Mouse (Mus musculus) embryonic facial prominence, embryonic 11.5 days (tissue): ENCODE measurements around the gene Brwd1. TPM values are rescaled to one million over a fixed set of nuclear protein-coding genes. Genes with fewer than 3 reads are reported as not detected.

Experiments
- ATAC-seq: fragments of 200-750 bp; cut with Nextera tagmentation; replicated peaks from 2 replicates; pipeline ENCODE4 v1.8.0; 2017; ENCODE audit warnings: low read depth; ENCODE audit not compliant: insufficient number of reproducible peaks, low FRiP score, low TSS enrichment
- DNase-seq: peaks from one replicate; pipeline ENCODE4 v3.0.0-alpha.2; 2015; ENCODE audit warnings: low spot score
- H3K27ac ChIP-seq: fragments of 300-500 bp; sonication (generic); replicated peaks from 2 replicates; pipeline ENCODE4 v1.5.1; 2014; ENCODE audit warnings: mild to moderate bottlenecking, low read depth, low read length, control low read depth
- H3K27me3 ChIP-seq: fragments of 300-500 bp; sonication (generic); 2 replicates; pipeline ENCODE4 v1.6.1; 2014; ENCODE audit warnings: mild to moderate bottlenecking, low read length, moderate library complexity, mixed read lengths; ENCODE audit not compliant: control insufficient read depth, insufficient read depth
- H3K36me3 ChIP-seq: fragments of 300-500 bp; sonication (generic); replicated peaks from 2 replicates; pipeline ENCODE4 v1.6.1; 2014; ENCODE audit warnings: low read depth, mild to moderate bottlenecking, low read length, moderate library complexity, mixed read lengths; ENCODE audit not compliant: control insufficient read depth, insufficient read depth
- H3K4me1 ChIP-seq: fragments of 300-500 bp; sonication (generic); 2 replicates; pipeline ENCODE4 v1.6.1; 2014; ENCODE audit warnings: low read length, mixed read lengths; ENCODE audit not compliant: control insufficient read depth, insufficient read depth
- H3K4me2 ChIP-seq: fragments of 300-500 bp; sonication (generic); 2 replicates; pipeline ENCODE4 v1.6.1; 2014; ENCODE audit warnings: low read depth, mild to moderate bottlenecking, control low read depth, low read length, moderate library complexity
- H3K4me3 ChIP-seq: fragments of 300-500 bp; sonication (generic); 2 replicates; pipeline ENCODE4 v1.5.1; 2014; ENCODE audit warnings: low read depth, low read length, control low read depth
- H3K9ac ChIP-seq: fragments of 300-500 bp; sonication (generic); replicated peaks from 2 replicates; pipeline ENCODE4 v1.6.1; 2014; ENCODE audit warnings: mild to moderate bottlenecking, control low read depth, low read length
- H3K9me3 ChIP-seq: fragments of 300-500 bp; sonication (generic); replicated peaks from 2 replicates; pipeline ENCODE4 v1.6.1; 2016; ENCODE audit warnings: mild to moderate bottlenecking, low read length, inconsistent platforms, mixed read lengths; ENCODE audit not compliant: control insufficient read depth
- WGBS: fragments of 180-500 bp; shearing (Covaris S2); extraction: QIAGEN DNeasy Blood & Tissue Kit; methylation state at CpG from one replicate; pipeline ENCODE4 v1.1.7; 2014; 5-methylcytosine and 5-hydroxymethylcytosine counted together
- polyA plus RNA-seq: library from polyadenylated mRNA; unstranded; fragments of >200 nt; fragmentation: Nextera tagmentation; extraction: Ambion mirVana; gene quantifications from 2 replicates; pipeline ENCODE4 v1.2.1, GENCODE M21; 2014

The Brwd1 gene
- polyA plus RNA-seq, 1 experiment from 2014 or later: 164 TPM

DNA sequence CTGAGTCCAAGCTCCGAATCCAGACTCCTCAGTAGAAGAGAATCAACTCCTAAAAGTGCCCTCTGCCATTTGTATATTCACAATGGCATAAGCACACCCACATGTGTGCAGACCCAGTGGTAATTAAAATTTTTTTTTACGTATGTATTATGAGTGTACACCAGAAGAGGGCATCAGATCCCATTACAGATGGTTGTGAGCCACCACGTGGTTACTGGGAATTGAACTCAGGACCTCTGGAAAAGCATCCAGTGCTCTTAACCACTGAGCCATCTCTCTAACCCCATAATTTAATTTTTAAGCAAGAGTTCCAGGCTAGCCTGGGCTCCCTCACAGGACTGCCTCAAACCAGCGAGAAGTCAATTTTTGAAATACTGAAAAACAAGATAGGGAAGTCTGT, 5.1 kb upstream of the Brwd1 start:
- ATAC-seq (no peak), DNase-seq (no peak)
- Histone ChIP-seq H3K9me3 (no peaks in the 10 kb centered on the region), H3K9ac (no peak overlapping the region), H3K4me3 (no peak overlapping the region), H3K27ac (no peak overlapping the region), H3K36me3 (no peaks in the 10 kb centered on the region), H3K4me1 (no peaks in the 10 kb centered on the region), H3K4me2 (no peak overlapping the region), H3K27me3 (no peaks in the 10 kb centered on the region)
- 78% methylated on average over 4 of the region's 4 CpGs for WGBS

DNA sequence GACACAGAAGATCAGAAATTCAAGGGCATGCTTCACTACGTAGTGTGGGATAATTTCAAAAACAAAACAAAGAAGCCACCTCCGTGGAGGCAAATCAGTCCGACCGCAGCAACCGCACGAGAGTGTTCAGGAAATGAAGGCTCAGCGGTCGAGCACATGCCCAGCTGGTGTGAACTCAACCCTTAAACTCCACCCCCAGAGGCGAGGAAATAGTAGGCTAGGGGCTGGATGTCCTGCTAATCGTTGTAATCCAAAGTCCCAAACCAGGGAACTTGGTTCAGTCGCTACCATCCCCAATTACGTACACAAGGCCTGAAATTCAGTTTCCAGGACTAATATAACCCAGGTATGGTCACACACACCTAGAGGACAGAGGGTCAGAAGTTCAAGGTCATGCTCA, 4.7 kb upstream of the Brwd1 start:
- Histone ChIP-seq H3K9me3 (no peaks in the 10 kb centered on the region), H3K4me1 (no peaks in the 10 kb centered on the region), H3K4me2 (no peak overlapping the region), H3K36me3 (no peaks in the 10 kb centered on the region), H3K9ac (no peak overlapping the region), H3K4me3 (no peak overlapping the region), H3K27ac (no peak overlapping the region), H3K27me3 (no peaks in the 10 kb centered on the region)
- DNase-seq: no peak
- no peak for ATAC-seq
- WGBS: 77% methylated on average over 12 of the region's 12 CpGs

GRCm38 (mm10) chr16:96085597-96085996, 3.3 kb upstream of the Brwd1 start:
- Histone ChIP-seq H3K4me2 (no peak overlapping the region; the same call in 1 of the 2 replicates), H3K36me3 (no peaks in the 10 kb centered on the region), H3K27me3 (no peaks in the 10 kb centered on the region), H3K27ac (no peak overlapping the region), H3K9me3 (no peaks in the 10 kb centered on the region), H3K4me3 (no peak overlapping the region), H3K4me1 (no peaks in the 10 kb centered on the region), H3K9ac (no peak overlapping the region)
- DNase-seq: no peak
- ATAC-seq: no peak

DNA sequence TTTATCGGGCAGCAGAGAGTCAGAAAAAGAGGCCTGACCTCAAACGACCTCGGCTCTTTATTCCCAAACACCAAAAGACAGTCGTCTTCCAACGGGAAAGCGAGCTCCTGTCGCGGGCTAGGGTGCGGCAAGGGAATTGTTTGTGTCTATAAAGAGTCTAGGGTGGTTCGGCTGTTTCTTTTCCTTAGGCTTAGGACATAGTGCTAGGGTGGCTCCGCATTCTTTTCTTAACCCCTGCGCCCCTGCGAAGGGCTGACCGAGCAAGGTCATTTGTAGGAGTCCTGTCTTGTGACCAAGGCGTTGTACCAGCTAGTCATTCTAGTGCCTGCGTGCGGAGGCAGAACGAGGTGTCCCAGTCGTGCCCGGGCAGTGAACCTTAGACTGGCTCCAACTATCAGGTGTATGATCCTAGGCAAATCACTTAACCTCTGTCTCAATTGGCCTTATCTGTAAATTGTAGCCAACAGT, 887 bp upstream of the Brwd1 start:
- Histone ChIP-seq H3K4me3 (peak overlapping the region; percentile 99), H3K9me3 (no peaks in the 10 kb centered on the region), H3K9ac (peak overlapping the region; percentile 98), H3K27me3 (no peaks in the 10 kb centered on the region), H3K4me2 (peak overlapping the region; percentile 71), H3K36me3 (no peaks in the 10 kb centered on the region), H3K4me1 (no peaks in the 10 kb centered on the region), H3K27ac (peak overlapping the region; percentile 97)
- DNase-seq: no peak
- 5% methylated on average over 20 of the region's 20 CpGs for WGBS
- ATAC-seq: peak; percentile 15

DNA sequence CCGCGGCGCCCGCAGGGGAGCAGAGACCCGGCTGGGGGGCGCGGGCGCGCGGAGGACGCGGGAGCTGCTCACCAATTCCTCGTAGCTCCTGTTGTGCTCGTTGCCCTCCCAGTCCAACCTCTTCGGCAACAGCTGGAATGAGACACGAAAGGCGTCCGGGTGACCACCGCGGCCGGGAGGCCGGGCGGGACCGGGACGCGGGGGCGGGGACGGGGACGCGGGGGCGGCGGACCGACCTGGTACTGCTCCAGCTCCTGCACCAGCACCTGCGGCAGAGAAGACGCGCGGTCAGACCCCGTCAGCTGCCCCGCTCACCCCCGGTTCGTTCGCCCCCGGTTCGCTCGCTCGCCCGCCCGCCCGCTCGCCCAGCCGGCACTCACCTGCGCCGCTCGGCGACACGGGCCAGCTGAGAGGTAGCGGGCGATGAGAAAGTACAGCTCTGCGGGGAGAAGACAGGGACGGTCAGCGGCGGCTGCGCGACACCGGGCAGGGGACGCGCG, 534 bp downstream of the Brwd1 start:
- no peaks in the 10 kb centered on the region for H3K27me3 ChIP-seq
- peak overlapping the region; percentile 99 for H3K4me3 ChIP-seq
- WGBS: under 1% methylated on average over 56 of the region's 68 CpGs
- H3K36me3 ChIP-seq: no peaks in the 10 kb centered on the region
- peak overlapping the region; percentile 98 for H3K9ac ChIP-seq
- H3K4me2 ChIP-seq: peak overlapping the region; percentile 71
- DNase-seq (no peak), ATAC-seq (peak; percentile 20)
- peak overlapping the region; percentile 97 for H3K27ac ChIP-seq
- H3K4me1 ChIP-seq: no peaks in the 10 kb centered on the region
- H3K9me3 ChIP-seq: no peaks in the 10 kb centered on the region

- ATAC-seq: peak; percentile 77
- Histone ChIP-seq H3K9ac (peak overlapping the region; percentile 98), H3K27me3 (no peaks in the 10 kb centered on the region), H3K9me3 (no peaks in the 10 kb centered on the region), H3K27ac (peak overlapping the region; percentile 97), H3K4me2 (peak overlapping the region; percentile 71), H3K4me1 (no peaks in the 10 kb centered on the region), H3K36me3 (no peaks in the 10 kb centered on the region), H3K4me3 (peak overlapping the region; percentile 99)
- WGBS: under 1% methylated on average over 13 of the region's 28 CpGs
- DNase-seq: peak; percentile 94
These were observed 995 bp downstream of the Brwd1 start for GRCm38 (mm10) chr16:96081331-96081730.

DNA sequence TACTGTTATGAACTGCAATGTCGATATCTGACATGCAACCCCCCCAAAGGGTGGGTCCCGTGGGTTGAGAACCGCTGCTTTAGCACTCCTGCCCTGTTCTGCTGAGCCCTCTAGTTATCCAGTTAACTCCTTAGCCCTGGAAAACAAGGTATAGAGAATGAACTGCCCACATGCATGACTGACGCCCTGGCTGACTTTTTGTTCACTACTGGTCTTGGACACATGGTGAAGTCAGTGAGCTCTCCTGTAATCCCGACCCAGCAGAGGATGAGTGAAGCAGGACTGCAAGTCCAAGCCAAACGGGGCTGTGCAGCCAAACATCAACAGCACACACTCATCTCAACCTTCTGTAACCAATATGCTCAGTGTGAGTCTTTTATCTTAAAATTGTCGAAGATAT, 1.8 kb downstream of the Brwd1 start:
- H3K4me2 ChIP-seq: no peak overlapping the region
- no peak for DNase-seq
- H3K36me3 ChIP-seq: no peaks in the 10 kb centered on the region
- H3K9me3 ChIP-seq: no peaks in the 10 kb centered on the region
- ATAC-seq: no peak
- H3K4me3 ChIP-seq: peak overlapping the region; percentile 99; the same call in 1 of the 2 replicates
- no peaks in the 10 kb centered on the region for H3K27me3 ChIP-seq
- 88% methylated on average over 7 of the region's 7 CpGs for WGBS
- H3K27ac ChIP-seq: no peak overlapping the region
- H3K9ac ChIP-seq: no peak overlapping the region; the same call in 1 of the 2 replicates
- H3K4me1 ChIP-seq: no peaks in the 10 kb centered on the region

GRCm38 (mm10) chr16:96068364-96068763, 14.0 kb downstream of the Brwd1 start:
- 94% methylated on average over 6 of the region's 6 CpGs for WGBS
- no peaks in the 10 kb centered on the region for H3K9me3 ChIP-seq

More at GRCm38 (mm10) chr16:96068364-96068763, 14.0 kb downstream of the Brwd1 start:
- H3K4me3 ChIP-seq: no peak overlapping the region
- no peak for DNase-seq
- no peak overlapping the region for H3K27ac ChIP-seq
- ATAC-seq: no peak
- H3K27me3 ChIP-seq: no peaks in the 10 kb centered on the region
- H3K9ac ChIP-seq: no peak overlapping the region
- H3K4me1 ChIP-seq: no peaks in the 10 kb centered on the region
- H3K4me2 ChIP-seq: no peak overlapping the region
- peaks cover 9% of the 10 kb centered on the region for H3K36me3 ChIP-seq
